Mouse (Mus musculus) myocyte (in vitro differentiated cells): ENCODE data around the gene 1700057G04Rik.

Experiments used
- CEBPB ChIP-seq: IDR thresholded peaks from 2 replicates; pipeline ENCODE4 v1.6.1; 2011; ENCODE audit warnings: mild to moderate bottlenecking, moderate library complexity; ENCODE audit not compliant: poor library complexity, insufficient read depth, severe bottlenecking
- MYOD1 ChIP-seq, 3 experiments: IDR thresholded peaks; one replicate each; pipeline ENCODE4 v1.6.1; 2011; ENCODE audit warnings: control low read depth in 2 of 3, low read depth in 2 of 3, mild to moderate bottlenecking in 2 of 3, moderate library complexity in 1 of 3; ENCODE audit not compliant: insufficient read length in 2 of 3, control insufficient read depth in 1 of 3
- POLR2A ChIP-seq: IDR thresholded peaks from one replicate; pipeline ENCODE4 v1.6.1; 2011; ENCODE audit warnings: low read depth, mild to moderate bottlenecking, control low read depth, moderate library complexity; ENCODE audit not compliant: insufficient read length
- TCF12 ChIP-seq: IDR thresholded peaks from one replicate; pipeline ENCODE4 v1.6.1; 2011; ENCODE audit warnings: mild to moderate bottlenecking, control low read depth; ENCODE audit not compliant: poor library complexity, insufficient read depth, severe bottlenecking

DNA sequence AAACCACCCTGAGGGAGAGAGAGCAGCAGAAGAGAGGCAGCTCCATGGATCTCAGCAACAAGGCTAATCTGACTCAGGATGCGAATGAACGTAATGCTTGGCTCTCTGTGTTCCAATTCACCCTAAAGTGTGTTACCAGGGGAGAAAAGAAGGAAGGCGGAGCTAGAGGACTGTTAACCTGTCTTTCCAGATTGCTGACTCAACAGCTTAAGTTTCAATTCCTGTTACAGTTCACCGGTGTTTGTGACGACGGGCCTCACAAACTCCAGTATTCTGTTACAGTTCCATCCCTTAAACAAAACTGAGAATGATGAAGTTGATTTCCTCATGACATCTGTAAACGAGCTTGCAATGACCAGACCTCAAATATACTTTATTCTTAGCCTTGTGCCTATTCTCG, 4.1 kb upstream of the 1700057G04Rik start:
- TF ChIP-seq TCF12 (no peak), POLR2A (no peak), MYOD1 (IDR thresholded peaks at IDR 0.05; ENCODE audit: control insufficient read depth in 1 of 3, insufficient read length in 2 of 3, low read depth in 2 of 3) (no peak), CEBPB (no peak)
